Mouse (Mus musculus): ENCODE data around the gene Il1rapl1. TPM values are rescaled to one million over a fixed set of nuclear protein-coding genes. Genes with fewer than 3 reads are reported as not detected.
"Not testable (repeated sequence)": the region's sequence is repeated elsewhere in the genome, so short reads cannot be mapped to it uniquely, and the experiment has no call there.

Il1rapl1 gene
- polyA plus RNA-seq, 1 experiment from 2014 or later: 0.28 TPM

DNA sequence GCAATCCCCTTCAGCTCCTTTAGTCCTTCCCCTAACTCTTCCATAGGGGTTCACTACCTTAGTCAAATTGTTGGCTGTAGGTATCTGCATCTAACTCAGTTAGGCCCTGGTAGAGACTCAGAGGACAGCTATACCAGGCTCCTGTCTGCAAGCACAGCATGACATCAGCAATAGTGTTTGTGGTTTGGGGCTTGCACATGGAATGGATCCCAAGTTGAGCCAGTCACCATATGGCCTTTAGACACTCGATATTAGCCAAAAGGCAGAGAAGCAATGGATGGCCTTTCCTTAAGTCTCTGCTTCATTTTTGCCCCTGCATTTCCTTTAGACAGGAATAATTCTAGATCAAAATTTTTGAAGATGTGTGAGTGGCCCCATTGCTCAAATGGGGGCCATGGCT is 632.0 kb downstream of the Il1rapl1 start:
- WGBS: 81% methylated on average over 1 of the region's 1 CpGs
- H3K27me3 ChIP-seq (ENCODE audit: low read depth, poor library complexity, severe bottlenecking): no peaks in the 10 kb centered on the region

DNA sequence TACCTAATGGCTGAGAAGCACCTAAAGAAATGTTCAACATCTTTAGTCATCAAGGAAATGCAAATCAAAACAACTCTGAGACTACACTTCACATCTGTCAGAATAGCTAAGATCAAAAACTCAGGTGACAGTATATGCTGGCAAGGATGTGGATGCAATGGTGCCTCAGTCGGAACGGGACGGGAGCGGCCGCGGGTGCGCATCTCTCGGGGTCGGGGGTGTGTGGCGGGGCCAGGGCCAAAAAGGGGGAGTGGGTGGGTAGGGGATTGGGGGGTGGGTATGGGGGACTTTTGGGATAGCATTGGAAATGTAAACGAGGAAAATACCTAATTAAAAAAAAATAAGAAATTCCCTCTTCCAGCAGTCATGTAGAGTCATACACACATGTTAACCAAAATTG is 877.3 kb downstream of the Il1rapl1 start:
- not testable (repeated sequence) for H3K4me1 ChIP-seq; H3K27me3 ChIP-seq (ENCODE audit: low read depth, poor library complexity, severe bottlenecking)
- 61% methylated on average over 11 of the region's 11 CpGs for WGBS

More for the DNA sequence above, 632.0 kb downstream of the Il1rapl1 start:
- H3K4me1 ChIP-seq: no peaks in the 10 kb centered on the region
- no peak overlapping the region for H3K27ac ChIP-seq
- no peaks in the 10 kb centered on the region for H3K36me3 ChIP-seq
- no peak overlapping the region for H3K4me3 ChIP-seq
- H3K9me3 ChIP-seq (replicated peaks): no peaks in the 10 kb centered on the region
- DNase-seq (ENCODE audit: low spot score): no peak

GRCm38 (mm10) chrX:87225280-87225679 is 890.2 kb downstream of the Il1rapl1 start:
- no peaks in the 10 kb centered on the region for H3K27me3 ChIP-seq (ENCODE audit: low read depth, poor library complexity, severe bottlenecking)
- H3K36me3 ChIP-seq: no peaks in the 10 kb centered on the region
- no peaks in the 10 kb centered on the region for H3K4me1 ChIP-seq
- DNase-seq (ENCODE audit: low spot score): no peak
- H3K9me3 ChIP-seq (replicated peaks): no peaks in the 10 kb centered on the region
- no peak overlapping the region for H3K27ac ChIP-seq
- no peak overlapping the region for H3K4me3 ChIP-seq

More for the DNA sequence above, 877.3 kb downstream of the Il1rapl1 start:
- not testable (repeated sequence) for H3K27ac ChIP-seq; H3K4me3 ChIP-seq; H3K36me3 ChIP-seq; H3K9me3 ChIP-seq (replicated peaks)
- DNase-seq (ENCODE audit: low spot score): peak; percentile 100

DNA sequence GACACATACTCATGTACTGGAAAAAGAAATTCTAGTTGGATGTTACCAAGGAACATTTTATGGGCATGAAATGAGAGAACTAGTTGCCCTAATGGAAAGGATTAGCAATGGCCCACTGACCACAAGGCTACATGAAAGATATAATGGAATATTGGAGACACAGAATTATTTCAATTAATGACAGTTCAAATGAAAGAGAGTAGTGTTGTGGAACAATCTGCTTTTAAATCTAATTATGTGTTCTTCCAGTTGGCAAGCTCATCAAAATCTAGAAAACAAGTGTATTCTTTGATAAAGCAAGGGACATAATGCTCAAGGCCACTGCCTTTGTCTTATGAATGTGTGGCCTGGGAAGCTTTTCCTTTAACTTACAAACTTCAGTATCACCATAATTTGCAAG is 1113.1 kb downstream of the Il1rapl1 start:
- Histone ChIP-seq H3K4me3 (no peak overlapping the region), H3K27ac (no peak overlapping the region), H3K36me3 (no peaks in the 10 kb centered on the region), H3K9me3 (replicated peaks) (no peaks in the 10 kb centered on the region), H3K27me3 (ENCODE audit: low read depth, poor library complexity, severe bottlenecking) (no peaks in the 10 kb centered on the region), H3K4me1 (no peaks in the 10 kb centered on the region)
- DNase-seq (ENCODE audit: low spot score): no peak

DNA sequence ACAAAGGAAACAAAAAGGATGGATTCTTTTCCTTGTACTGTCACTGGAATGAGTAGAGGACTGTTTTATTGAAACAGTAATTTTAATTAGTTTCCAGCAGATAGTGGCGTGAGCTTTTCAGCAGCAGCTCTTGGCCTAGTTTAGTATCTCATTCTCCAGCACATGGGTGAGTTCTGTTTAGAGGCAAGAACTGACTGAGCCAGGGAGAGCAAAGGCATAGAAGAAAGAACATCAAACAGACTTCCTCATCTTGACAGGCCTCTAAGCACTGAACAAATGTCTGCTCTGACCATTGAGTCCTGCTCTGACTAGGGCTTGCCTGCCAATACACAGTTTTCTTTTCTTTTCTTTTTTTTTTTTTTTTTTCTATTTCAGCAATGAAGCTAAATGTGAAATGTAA is 1160.3 kb downstream of the Il1rapl1 start:
- H3K9me3 ChIP-seq (replicated peaks): no peaks in the 10 kb centered on the region
- no peaks in the 10 kb centered on the region for H3K36me3 ChIP-seq
- WGBS: 50% methylated on average over 1 of the region's 1 CpGs
- H3K4me1 ChIP-seq: no peaks in the 10 kb centered on the region
- no peak for DNase-seq (ENCODE audit: low spot score)
- no peaks in the 10 kb centered on the region for H3K27me3 ChIP-seq (ENCODE audit: low read depth, poor library complexity, severe bottlenecking)
- H3K4me3 ChIP-seq: no peak overlapping the region
- no peak overlapping the region for H3K27ac ChIP-seq

DNA sequence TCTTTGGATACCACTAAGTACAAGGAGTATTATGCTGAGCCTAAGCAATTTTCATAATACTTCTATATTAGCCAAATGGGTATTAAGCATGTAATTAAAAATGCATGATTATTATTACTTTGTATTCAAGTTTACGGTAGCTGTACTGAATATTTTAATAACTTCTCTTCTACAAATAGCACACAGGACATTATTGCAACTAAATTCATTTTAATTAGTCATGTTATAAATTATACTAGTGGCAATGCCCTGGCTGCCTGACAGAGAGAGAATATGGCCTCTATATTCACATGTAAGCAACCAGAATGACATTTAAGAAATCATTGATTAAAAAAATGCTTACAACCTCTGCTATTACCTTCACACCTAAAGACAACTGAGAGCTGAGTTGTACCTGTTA is 1160.8 kb downstream of the Il1rapl1 start:
- 94% methylated on average over 1 of the region's 1 CpGs for WGBS
- Histone ChIP-seq H3K9me3 (replicated peaks) (no peaks in the 10 kb centered on the region), H3K4me3 (no peak overlapping the region)

GRCm38 (mm10) chrX:86950940-86951339 is 1164.5 kb downstream of the Il1rapl1 start:
- no peak for DNase-seq (ENCODE audit: low spot score)
- Histone ChIP-seq H3K4me1 (no peaks in the 10 kb centered on the region), H3K4me3 (no peak overlapping the region), H3K9me3 (replicated peaks) (no peaks in the 10 kb centered on the region), H3K27ac (no peak overlapping the region), H3K27me3 (ENCODE audit: low read depth, poor library complexity, severe bottlenecking) (no peaks in the 10 kb centered on the region), H3K36me3 (no peaks in the 10 kb centered on the region)
- 51% methylated on average over 2 of the region's 2 CpGs for WGBS

More for the DNA sequence above, 1160.8 kb downstream of the Il1rapl1 start:
- Histone ChIP-seq H3K27ac (no peak overlapping the region), H3K27me3 (ENCODE audit: low read depth, poor library complexity, severe bottlenecking) (no peaks in the 10 kb centered on the region), H3K4me1 (no peaks in the 10 kb centered on the region), H3K36me3 (no peaks in the 10 kb centered on the region)
- no peak for DNase-seq (ENCODE audit: low spot score)

DNA sequence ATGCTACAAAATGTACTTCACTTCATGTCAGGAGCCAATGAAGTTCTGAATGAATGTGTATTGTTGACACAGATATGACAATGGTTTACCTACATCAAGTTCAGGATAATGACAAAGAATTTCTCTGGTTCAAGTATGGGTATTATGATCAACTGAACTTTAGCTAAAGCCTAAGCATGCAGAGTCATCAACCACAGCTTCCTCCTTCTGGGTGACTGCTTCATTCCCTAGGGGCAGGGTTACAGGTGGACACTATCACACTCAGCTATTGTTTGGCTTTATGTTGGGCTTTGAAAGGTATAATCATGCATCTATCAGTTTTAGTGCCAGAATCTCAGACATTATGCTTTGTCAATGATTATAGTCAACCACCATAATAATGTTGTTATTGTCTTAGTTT is 1166.3 kb downstream of the Il1rapl1 start:
- H3K4me3 ChIP-seq: no peak overlapping the region
- H3K9me3 ChIP-seq (replicated peaks): no peaks in the 10 kb centered on the region
- no peaks in the 10 kb centered on the region for H3K27me3 ChIP-seq (ENCODE audit: low read depth, poor library complexity, severe bottlenecking)
- no peak for DNase-seq (ENCODE audit: low spot score)
- H3K4me1 ChIP-seq: no peaks in the 10 kb centered on the region
- H3K36me3 ChIP-seq: no peaks in the 10 kb centered on the region
- H3K27ac ChIP-seq: no peak overlapping the region

DNA sequence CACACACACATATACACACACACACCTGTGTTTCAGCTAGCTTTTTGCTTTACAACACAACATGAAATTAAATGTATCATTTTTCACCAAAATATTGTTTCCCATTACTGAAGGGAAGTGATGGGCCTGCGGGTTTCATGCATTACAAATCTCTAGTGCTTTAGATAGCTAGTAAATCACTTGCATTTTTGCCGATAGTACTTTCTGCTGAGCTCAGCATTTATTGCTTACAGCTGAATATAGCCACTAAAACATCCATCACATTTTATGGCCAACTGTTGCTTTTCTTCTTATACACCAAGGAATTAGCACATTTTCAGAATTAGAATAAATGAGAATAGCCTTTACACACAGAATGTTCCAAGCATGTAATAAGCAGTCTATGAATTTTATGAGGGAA is 1260.6 kb downstream of the Il1rapl1 start:
- no peak overlapping the region for H3K4me3 ChIP-seq
- DNase-seq (ENCODE audit: low spot score): no peak
- WGBS: 75% methylated on average over 2 of the region's 2 CpGs

DNA sequence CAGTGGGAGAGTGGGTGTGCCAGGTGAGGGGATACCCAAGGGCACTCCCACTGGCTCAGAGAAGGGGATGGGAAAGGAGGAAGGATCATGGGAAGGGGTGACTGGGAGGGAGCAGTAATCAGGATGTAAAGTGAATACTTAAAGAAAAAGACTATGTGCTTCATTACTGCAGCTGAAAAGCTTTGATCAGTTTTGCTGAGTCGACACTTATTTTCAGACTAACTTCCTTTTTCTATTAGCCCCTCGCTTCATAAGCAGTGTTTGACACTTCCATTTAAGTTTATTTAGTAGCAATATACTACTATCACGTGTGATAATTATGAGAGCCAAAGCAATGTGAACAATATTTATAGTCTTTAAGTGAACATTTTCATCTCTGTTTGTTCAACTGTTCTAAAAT is 1307.2 kb downstream of the Il1rapl1 start:
- no peaks in the 10 kb centered on the region for H3K36me3 ChIP-seq
- no peak for DNase-seq (ENCODE audit: low spot score)
- 86% methylated on average over 3 of the region's 3 CpGs for WGBS

More for the DNA sequence above, 1260.6 kb downstream of the Il1rapl1 start:
- Histone ChIP-seq H3K27ac (no peak overlapping the region), H3K36me3 (no peaks in the 10 kb centered on the region), H3K9me3 (replicated peaks) (no peaks in the 10 kb centered on the region), H3K27me3 (ENCODE audit: low read depth, poor library complexity, severe bottlenecking) (no peaks in the 10 kb centered on the region), H3K4me1 (no peaks in the 10 kb centered on the region)

GRCm38 (mm10) chrX:86802725-86803124 is 1312.7 kb downstream of the Il1rapl1 start:
- H3K36me3 ChIP-seq: no peaks in the 10 kb centered on the region
- H3K4me3 ChIP-seq: no peak overlapping the region
- H3K27ac ChIP-seq: no peak overlapping the region
- H3K4me1 ChIP-seq: no peaks in the 10 kb centered on the region
- DNase-seq (ENCODE audit: low spot score): no peak
- H3K27me3 ChIP-seq (ENCODE audit: low read depth, poor library complexity, severe bottlenecking): no peaks in the 10 kb centered on the region
- 85% methylated on average over 2 of the region's 2 CpGs for WGBS
- H3K9me3 ChIP-seq (replicated peaks): no peaks in the 10 kb centered on the region

More for the DNA sequence above, 1307.2 kb downstream of the Il1rapl1 start:
- Histone ChIP-seq H3K27ac (no peak overlapping the region), H3K4me3 (no peak overlapping the region), H3K9me3 (replicated peaks) (no peaks in the 10 kb centered on the region), H3K4me1 (no peaks in the 10 kb centered on the region), H3K27me3 (ENCODE audit: low read depth, poor library complexity, severe bottlenecking) (no peaks in the 10 kb centered on the region)

GRCm38 (mm10) chrX:86728803-86729202 is 1386.6 kb downstream of the Il1rapl1 start:
- Histone ChIP-seq H3K4me1 (no peaks in the 10 kb centered on the region), H3K9me3 (replicated peaks) (no peaks in the 10 kb centered on the region), H3K27ac (no peak overlapping the region), H3K4me3 (no peak overlapping the region), H3K36me3 (no peaks in the 10 kb centered on the region), H3K27me3 (ENCODE audit: low read depth, poor library complexity, severe bottlenecking) (peaks cover 10% of the 10 kb centered on the region; the same call in 1 of the 2 replicates)
- WGBS: 61% methylated on average over 3 of the region's 3 CpGs
- DNase-seq (ENCODE audit: low spot score): no peak
